Mouse (Mus musculus): ENCODE results near the gene Armc5.

DNA sequence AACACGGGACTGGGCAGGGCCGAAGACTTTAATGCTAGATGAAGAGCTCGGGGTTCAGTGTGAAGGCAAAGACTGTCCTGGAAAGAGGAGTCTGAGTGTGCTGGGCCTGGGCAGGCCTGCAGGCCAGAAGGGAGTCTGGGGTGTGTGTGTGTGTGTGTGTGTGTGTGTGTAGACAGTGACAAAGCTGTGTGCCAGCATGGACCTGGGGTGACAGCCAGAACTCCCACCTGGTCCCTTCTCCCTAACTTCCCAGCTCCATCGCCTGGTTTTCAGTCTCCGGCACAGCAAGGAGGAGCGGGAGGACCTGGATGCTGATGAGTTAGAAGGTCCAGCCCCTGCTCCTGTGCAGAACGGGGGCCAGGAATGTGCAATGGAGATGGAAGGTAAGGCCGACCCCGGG is 34.4 kb downstream of the Armc5 start:
- no peak for TF ChIP-seq HCFC1 (IDR thresholded peaks at IDR 0.05; ENCODE audit: low read depth, low read length)
- TF ChIP-seq POLR2A (IDR thresholded peaks at IDR 0.05; ENCODE audit: control insufficient read depth in 1 of 2, insufficient read depth in 1 of 2, low read depth in 1 of 2, low read length in 2 of 2, poor library complexity in 1 of 2), result no peak
- no peak for TF ChIP-seq NELFE (IDR thresholded peaks at IDR 0.05; ENCODE audit: low read depth, low read length)
- no peak for TF ChIP-seq MEF2A (IDR thresholded peaks at IDR 0.05; ENCODE audit: extremely low read depth, insufficient replicate concordance, low read depth, low read length, poor library complexity, severe bottlenecking)
- TF ChIP-seq ELF1 (IDR thresholded peaks at IDR 0.05; ENCODE audit: low read depth, low read length), result no peak
- TF ChIP-seq POLR2AphosphoS2 (IDR thresholded peaks at IDR 0.05; ENCODE audit: low read length), result no peak
- TF ChIP-seq MAX (IDR thresholded peaks at IDR 0.05; ENCODE audit: low read length), result no peak
- TF ChIP-seq CTCF (IDR thresholded peaks at IDR 0.05 in 2 of 3, conservative IDR thresholded peaks at IDR 0.05 in 1 of 3; ENCODE audit: control insufficient read depth in 1 of 3, insufficient read depth in 1 of 3, low read depth in 2 of 3, low read length in 3 of 3, poor library complexity in 1 of 3, severe bottlenecking in 1 of 3), result no peak
- no peak for TF ChIP-seq MXI1 (IDR thresholded peaks at IDR 0.05; ENCODE audit: low read depth, low read length)
- TF ChIP-seq ZKSCAN1 (IDR thresholded peaks at IDR 0.05; ENCODE audit: low read depth, low read length), result no peak
- no peak for TF ChIP-seq JUND (IDR thresholded peaks at IDR 0.05; ENCODE audit: low read depth, low read length)
- TF ChIP-seq RAD21 (IDR thresholded peaks at IDR 0.05; ENCODE audit: low read depth, low read length), result no peak

All from MEL (cell line).